Mouse (Mus musculus): ENCODE data around the gene Sesn2.
A peak's percentile ranks its signal among the peaks of the same experiment; 100 is the strongest.

GRCm38 (mm10) chr4:132535406-132536121 is 25.3 kb upstream of the Sesn2 start, which contains the start of gene Dnajc8:
- TF ChIP-seq MYOD1 (IDR thresholded peaks at IDR 0.05; ENCODE audit: control insufficient read depth, insufficient read length, low read depth): no peak
- TF ChIP-seq CTCF (IDR thresholded peaks at IDR 0.05; ENCODE audit: control insufficient read depth, insufficient read depth, insufficient read length): no peak
- TF ChIP-seq USF1 (IDR thresholded peaks at IDR 0.05; ENCODE audit: low read depth): peak; percentile 99

Data from C2C12 (cell line).